Mouse (Mus musculus): ENCODE data around the gene Zfp93. TPM values are rescaled to one million over a fixed set of nuclear protein-coding genes. Genes with fewer than 3 reads are reported as not detected.
A peak's percentile ranks its signal among the peaks of the same experiment; 100 is the strongest.

Zfp93 gene
- polyA plus RNA-seq, 1 experiment from 2014 or later, result 6.1 TPM

GRCm38 (mm10) chr7:24322593-24322992 is 52.4 kb downstream of the Zfp93 start:
- no peaks in the 10 kb centered on the region for H3K36me3 ChIP-seq
- ATAC-seq, result no peak
- H3K9ac ChIP-seq, result no peak overlapping the region
- peaks cover 10% of the 10 kb centered on the region for H3K27me3 ChIP-seq (replicated peaks)
- no peaks in the 10 kb centered on the region for H3K4me1 ChIP-seq (replicated peaks)
- no peak overlapping the region for H3K4me2 ChIP-seq (replicated peaks)
- peaks cover 3% of the 10 kb centered on the region; the same call in 1 of the 2 replicates for H3K9me3 ChIP-seq
- no peak overlapping the region for H3K27ac ChIP-seq
- H3K4me3 ChIP-seq (replicated peaks), result no peak overlapping the region
- WGBS, result 74% methylated on average over 4 of the region's 4 CpGs

- ATAC-seq, result no peak
- WGBS, result 95% methylated on average over 6 of the region's 6 CpGs
- Histone ChIP-seq H3K36me3 (no peaks in the 10 kb centered on the region), H3K4me3 (replicated peaks) (no peak overlapping the region), H3K4me1 (replicated peaks) (no peaks in the 10 kb centered on the region), H3K9ac (no peak overlapping the region), H3K4me2 (replicated peaks) (no peak overlapping the region), H3K9me3 (peaks cover 3% of the 10 kb centered on the region; the same call in 1 of the 2 replicates), H3K27ac (no peak overlapping the region), H3K27me3 (replicated peaks) (peaks cover 5% of the 10 kb centered on the region)
Measured at GRCm38 (mm10) chr7:24325197-24325596, 55.0 kb downstream of the Zfp93 start.

- Histone ChIP-seq H3K27ac (no peak overlapping the region), H3K27me3 (replicated peaks) (peaks cover 5% of the 10 kb centered on the region), H3K9me3 (peaks cover 3% of the 10 kb centered on the region; the same call in 1 of the 2 replicates), H3K4me2 (replicated peaks) (peak overlapping the region; percentile 48), H3K4me1 (replicated peaks) (no peaks in the 10 kb centered on the region), H3K4me3 (replicated peaks) (peak overlapping the region; percentile 11; the same call in 1 of the 2 replicates), H3K36me3 (no peaks in the 10 kb centered on the region), H3K9ac (no peak overlapping the region; the same call in 1 of the 2 replicates)
- no peak for ATAC-seq
- 20% methylated on average over 13 of the region's 13 CpGs for WGBS
Measured at GRCm38 (mm10) chr7:24325675-24326128, 55.5 kb downstream of the Zfp93 start.

GRCm38 (mm10) chr7:24326273-24327135 is 56.3 kb downstream of the Zfp93 start:
- Histone ChIP-seq H3K4me2 (replicated peaks) (peak overlapping the region; percentile 48), H3K9ac (no peak overlapping the region), H3K27ac (no peak overlapping the region), H3K9me3 (peaks cover 3% of the 10 kb centered on the region; the same call in 1 of the 2 replicates), H3K36me3 (no peaks in the 10 kb centered on the region), H3K27me3 (replicated peaks) (peaks cover 5% of the 10 kb centered on the region), H3K4me1 (replicated peaks) (no peaks in the 10 kb centered on the region), H3K4me3 (replicated peaks) (no peak overlapping the region)
- ATAC-seq, result no peak
- WGBS, result 51% methylated on average over 20 of the region's 20 CpGs

Other genes starting within 250 kb of the Zfp93 start
- gene Vmn1r183, start 217.2 kb upstream of the Zfp93 start, polyA plus RNA-seq (2015; fragmentation: Nextera tagmentation; extraction: Ambion mirVana), result not detected in 2 replicates
- 13.6 and 15.6 TPM in 2 replicates for gene Zfp180, start 188.5 kb upstream of the Zfp93 start, polyA plus RNA-seq (2015; fragmentation: Nextera tagmentation; extraction: Ambion mirVana)
- gene Zfp112, start 158.1 kb upstream of the Zfp93 start, polyA plus RNA-seq (2015; fragmentation: Nextera tagmentation; extraction: Ambion mirVana), result 4.8 and 6.4 TPM in 2 replicates
- 12.7 and 15.2 TPM in 2 replicates for gene Zfp235, start 136.3 kb upstream of the Zfp93 start, polyA plus RNA-seq (2015; fragmentation: Nextera tagmentation; extraction: Ambion mirVana)
- 3.8 TPM in 2 replicates for gene Zfp114, start 95.4 kb upstream of the Zfp93 start, polyA plus RNA-seq (2015; fragmentation: Nextera tagmentation; extraction: Ambion mirVana)
- gene Zfp111, start 59.0 kb upstream of the Zfp93 start, polyA plus RNA-seq (2015; fragmentation: Nextera tagmentation; extraction: Ambion mirVana), result 7.4 and 7.9 TPM in 2 replicates
- gene Zfp109, start 32.9 kb upstream of the Zfp93 start, polyA plus RNA-seq (2015; fragmentation: Nextera tagmentation; extraction: Ambion mirVana), result 4.3 and 4.5 TPM in 2 replicates
- gene Zfp108, start 15.6 kb upstream of the Zfp93 start, polyA plus RNA-seq (2015; fragmentation: Nextera tagmentation; extraction: Ambion mirVana), result 2.8 and 3.1 TPM in 2 replicates
- gene Zfp61, start 30.8 kb downstream of the Zfp93 start, polyA plus RNA-seq (2015; fragmentation: Nextera tagmentation; extraction: Ambion mirVana), result 23.6 and 24.6 TPM in 2 replicates
- gene Zfp94, start 46.2 kb downstream of the Zfp93 start, polyA plus RNA-seq (2015; fragmentation: Nextera tagmentation; extraction: Ambion mirVana), result 6.0 and 7.5 TPM in 2 replicates
- gene Tescl, start 63.5 kb downstream of the Zfp93 start, polyA plus RNA-seq (2015; fragmentation: Nextera tagmentation; extraction: Ambion mirVana), result 0.18 and 0.27 TPM in 2 replicates
- gene Lypd5, start 78.8 kb downstream of the Zfp93 start, polyA plus RNA-seq (2015; fragmentation: Nextera tagmentation; extraction: Ambion mirVana), result not detected in 2 replicates
- 2.7 and 3.4 TPM in 2 replicates for gene Kcnn4, start 99.8 kb downstream of the Zfp93 start, polyA plus RNA-seq (2015; fragmentation: Nextera tagmentation; extraction: Ambion mirVana)
- gene Smg9, start 129.2 kb downstream of the Zfp93 start, polyA plus RNA-seq (2015; fragmentation: Nextera tagmentation; extraction: Ambion mirVana), result 19.6 and 21.8 TPM in 2 replicates
- not detected in 2 replicates for gene Irgc1, start 181.9 kb downstream of the Zfp93 start, polyA plus RNA-seq (2015; fragmentation: Nextera tagmentation; extraction: Ambion mirVana)
- 8.7 and 10.5 TPM in 2 replicates for gene Plaur, start 192.1 kb downstream of the Zfp93 start, polyA plus RNA-seq (2015; fragmentation: Nextera tagmentation; extraction: Ambion mirVana)
- gene Cadm4, start 211.6 kb downstream of the Zfp93 start, polyA plus RNA-seq (2015; fragmentation: Nextera tagmentation; extraction: Ambion mirVana), result 2.8 and 3.3 TPM in 2 replicates
- 32.0 and 36.6 TPM in 2 replicates for gene Zfp428, start 236.6 kb downstream of the Zfp93 start, polyA plus RNA-seq (2015; fragmentation: Nextera tagmentation; extraction: Ambion mirVana)
- gene AC161166.1, start 242.0 kb downstream of the Zfp93 start, polyA plus RNA-seq (2015; fragmentation: Nextera tagmentation; extraction: Ambion mirVana), result 0.14 and 0.24 TPM in 2 replicates